Mouse (Mus musculus) stomach, postnatal 0 days (tissue): Measurements from ENCODE around the gene Upp2. TPM values are rescaled to one million over a fixed set of nuclear protein-coding genes. Genes with fewer than 3 reads are reported as not detected.

Source experiments
- ATAC-seq: fragments of 200-750 bp; cut with Nextera tagmentation; 2 replicates; pipeline ENCODE4 v1.8.0; 2017; ENCODE audit not compliant: low FRiP score, low TSS enrichment
- DNase-seq: peaks from one replicate; pipeline ENCODE4 v3.0.0-alpha.2; 2016; ENCODE audit warnings: low spot score
- H3K27ac ChIP-seq: fragments of 300-500 bp; sonication (generic); replicated peaks from 2 replicates; pipeline ENCODE4 v1.5.1; 2014; ENCODE audit warnings: mild to moderate bottlenecking, control low read depth
- H3K27me3 ChIP-seq: fragments of 300-500 bp; sonication (generic); 2 replicates; pipeline ENCODE4 v1.6.1; 2014; ENCODE audit warnings: low read length; ENCODE audit not compliant: control insufficient read depth, insufficient read depth
- H3K36me3 ChIP-seq: fragments of 300-500 bp; sonication (generic); 2 replicates; pipeline ENCODE4 v1.6.1; 2014; ENCODE audit warnings: low read length, mixed read lengths; ENCODE audit not compliant: control insufficient read depth, insufficient read depth
- H3K4me1 ChIP-seq: fragments of 300-500 bp; sonication (generic); replicated peaks from 2 replicates; pipeline ENCODE4 v1.6.1; 2014; ENCODE audit warnings: antibody characterized with exemption; ENCODE audit not compliant: control insufficient read depth, insufficient read depth
- H3K4me2 ChIP-seq: fragments of 300-500 bp; sonication (generic); replicated peaks from 2 replicates; pipeline ENCODE4 v1.6.1; 2014; ENCODE audit warnings: low read depth, mild to moderate bottlenecking, control low read depth, moderate library complexity
- H3K4me3 ChIP-seq: fragments of 300-500 bp; sonication (generic); 2 replicates; pipeline ENCODE4 v1.5.1; 2014; ENCODE audit warnings: low read depth, low read length, control low read depth
- H3K9ac ChIP-seq: fragments of 300-500 bp; sonication (generic); 2 replicates; pipeline ENCODE4 v1.6.1; 2014; ENCODE audit warnings: mild to moderate bottlenecking, low read length, control low read depth, mixed read lengths
- H3K9me3 ChIP-seq: fragments of 300-500 bp; sonication (generic); 2 replicates; pipeline ENCODE4 v1.6.1; 2016; ENCODE audit warnings: low read length; ENCODE audit not compliant: control insufficient read depth
- CTCF ChIP-seq: IDR thresholded peaks from 2 replicates; pipeline ENCODE4 v1.5.1; 2016; ENCODE audit warnings: antibody characterized with exemption, low read depth, mild to moderate bottlenecking, moderate library complexity
- EP300 ChIP-seq: optimal IDR thresholded peaks from 2 replicates; pipeline ENCODE3; 2016; ENCODE audit warnings: antibody characterized with exemption
- WGBS: fragments of 180-500 bp; shearing (Covaris S2); extraction: QIAGEN DNeasy Blood & Tissue Kit; methylation state at CpG from one replicate; pipeline ENCODE4 v1.1.7; 2014; 5-methylcytosine and 5-hydroxymethylcytosine counted together
- polyA plus RNA-seq: library from polyadenylated mRNA; unstranded; fragments of >200 nt; fragmentation: Nextera tagmentation; extraction: Ambion mirVana; gene quantifications from 2 replicates; pipeline ENCODE4 v1.2.1, GENCODE M21; 2015

Gene Upp2
- polyA plus RNA-seq, 1 experiment from 2014 or later = 6.1 TPM

GRCm38 (mm10) chr2:58625681-58626080 is 58.6 kb downstream of the Upp2 start:
- Histone ChIP-seq H3K27ac (no peak overlapping the region), H3K9ac (no peak overlapping the region), H3K9me3 (no peaks in the 10 kb centered on the region), H3K4me2 (no peak overlapping the region), H3K27me3 (no peaks in the 10 kb centered on the region), H3K4me1 (no peaks in the 10 kb centered on the region), H3K4me3 (no peak overlapping the region), H3K36me3 (no peaks in the 10 kb centered on the region)
- 58% methylated on average over 2 of the region's 2 CpGs for WGBS
- no peak for DNase-seq
- TF ChIP-seq EP300 (no peak), CTCF (no peak)
- no peak for ATAC-seq

GRCm38 (mm10) chr2:58626136-58626769 is 59.2 kb downstream of the Upp2 start:
- H3K9me3 ChIP-seq = no peaks in the 10 kb centered on the region
- TF ChIP-seq EP300 (no peak), CTCF (no peak)
- H3K27me3 ChIP-seq = no peaks in the 10 kb centered on the region
- DNase-seq (no peak), ATAC-seq (no peak)
- H3K4me2 ChIP-seq = no peak overlapping the region
- no peaks in the 10 kb centered on the region for H3K4me1 ChIP-seq
- no peak overlapping the region for H3K27ac ChIP-seq
- H3K9ac ChIP-seq = no peak overlapping the region
- H3K4me3 ChIP-seq = no peak overlapping the region
- H3K36me3 ChIP-seq = no peaks in the 10 kb centered on the region
- 41% methylated on average over 8 of the region's 8 CpGs for WGBS

GRCm38 (mm10) chr2:58627981-58628380 is 60.9 kb downstream of the Upp2 start:
- Histone ChIP-seq H3K4me3 (no peak overlapping the region), H3K9ac (no peak overlapping the region), H3K27me3 (no peaks in the 10 kb centered on the region), H3K36me3 (no peaks in the 10 kb centered on the region), H3K4me2 (no peak overlapping the region), H3K27ac (no peak overlapping the region), H3K4me1 (no peaks in the 10 kb centered on the region), H3K9me3 (no peaks in the 10 kb centered on the region)
- DNase-seq = no peak
- TF ChIP-seq CTCF (no peak), EP300 (no peak)
- ATAC-seq = no peak
- WGBS = 67% methylated on average over 1 of the region's 2 CpGs

DNA sequence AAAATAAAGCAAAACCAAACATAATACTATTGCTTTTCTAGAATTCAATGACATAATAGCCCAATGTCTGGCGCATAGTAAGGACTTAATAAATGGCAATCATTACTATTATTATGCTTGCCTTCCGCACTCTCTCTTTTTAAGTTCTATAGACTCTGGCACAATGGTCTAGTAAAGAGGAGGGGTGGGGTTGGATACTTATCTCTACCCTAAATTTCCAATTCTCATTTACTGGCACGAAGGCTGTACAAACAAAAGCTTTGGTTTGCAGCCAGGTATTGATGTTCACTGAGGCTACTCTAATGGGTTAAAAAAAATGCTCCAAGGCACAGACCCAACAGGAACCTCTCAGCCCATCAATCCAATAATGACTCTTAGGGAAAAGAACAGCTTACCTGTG is 61.9 kb downstream of the Upp2 start:
- no peak for ATAC-seq
- Histone ChIP-seq H3K9ac (no peak overlapping the region), H3K4me2 (no peak overlapping the region), H3K36me3 (no peaks in the 10 kb centered on the region), H3K4me3 (no peak overlapping the region), H3K27me3 (no peaks in the 10 kb centered on the region), H3K9me3 (no peaks in the 10 kb centered on the region), H3K4me1 (no peaks in the 10 kb centered on the region), H3K27ac (no peak overlapping the region)
- TF ChIP-seq CTCF (no peak), EP300 (no peak)
- 58% methylated on average over 3 of the region's 3 CpGs for WGBS
- no peak for DNase-seq

- Histone ChIP-seq H3K4me3 (no peak overlapping the region), H3K9ac (no peak overlapping the region), H3K27me3 (no peaks in the 10 kb centered on the region), H3K4me1 (no peaks in the 10 kb centered on the region), H3K9me3 (no peaks in the 10 kb centered on the region), H3K4me2 (no peak overlapping the region), H3K36me3 (no peaks in the 10 kb centered on the region), H3K27ac (no peak overlapping the region)
- WGBS = 32% methylated on average over 7 of the region's 7 CpGs
- DNase-seq (no peak), ATAC-seq (no peak)
- no peak for TF ChIP-seq CTCF
- TF ChIP-seq EP300 = no peak
These were observed 62.3 kb downstream of the Upp2 start for GRCm38 (mm10) chr2:58629440-58629839.

DNA sequence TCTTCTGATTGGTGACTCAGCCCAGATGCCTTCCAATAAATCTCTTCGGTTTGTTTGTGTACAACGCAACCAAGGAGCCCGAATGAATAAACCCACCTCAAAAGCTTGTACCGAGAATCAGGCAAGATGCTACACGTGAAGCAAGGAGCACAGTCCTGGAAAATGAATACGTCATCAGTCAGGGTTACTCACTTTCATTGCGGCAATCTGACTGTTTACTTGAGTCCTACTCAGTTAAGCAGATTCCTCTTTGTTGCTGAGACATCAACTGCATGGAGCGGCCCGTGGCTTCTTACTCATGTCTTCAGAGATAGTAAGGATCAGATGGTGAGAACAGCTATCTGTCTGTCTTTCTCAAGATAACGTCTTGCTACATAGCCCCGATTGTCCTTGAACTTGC is 66.7 kb downstream of the Upp2 start:
- no peak overlapping the region for H3K9ac ChIP-seq
- TF ChIP-seq CTCF (no peak), EP300 (no peak)
- ATAC-seq (no peak), DNase-seq (no peak)
- no peaks in the 10 kb centered on the region for H3K36me3 ChIP-seq
- no peaks in the 10 kb centered on the region for H3K4me1 ChIP-seq
- H3K4me3 ChIP-seq = no peak overlapping the region
- H3K4me2 ChIP-seq = no peak overlapping the region
- H3K9me3 ChIP-seq = no peaks in the 10 kb centered on the region
- no peak overlapping the region for H3K27ac ChIP-seq
- 74% methylated on average over 11 of the region's 11 CpGs for WGBS
- no peaks in the 10 kb centered on the region for H3K27me3 ChIP-seq
